Mouse (Mus musculus) midbrain, embryonic 15.5 days (tissue): ENCODE results near the gene Ccr2. TPM values are rescaled to one million over a fixed set of nuclear protein-coding genes. Genes with fewer than 3 reads are reported as not detected.

ENCODE experiments used
- ATAC-seq: fragments of 200-750 bp; cut with Nextera tagmentation; replicated peaks from 2 replicates; pipeline ENCODE4 v1.8.0; 2017; ENCODE audit warnings: moderate TSS enrichment
- H3K27ac ChIP-seq: fragments of 300-500 bp; sonication (generic); 2 replicates; pipeline ENCODE4 v1.5.1; 2015; ENCODE audit warnings: mild to moderate bottlenecking, inconsistent platforms
- H3K27me3 ChIP-seq: fragments of 300-500 bp; sonication (generic); replicated peaks from 2 replicates; pipeline ENCODE4 v1.6.1; 2015; ENCODE audit warnings: inconsistent platforms
- H3K36me3 ChIP-seq: fragments of 300-500 bp; sonication (generic); replicated peaks from 2 replicates; pipeline ENCODE4 v1.6.1; 2015; ENCODE audit warnings: inconsistent platforms
- H3K4me1 ChIP-seq: fragments of 300-500 bp; sonication (generic); 2 replicates; pipeline ENCODE4 v1.6.1; 2015; ENCODE audit warnings: inconsistent platforms
- H3K4me2 ChIP-seq: fragments of 300-500 bp; sonication (generic); 2 replicates; pipeline ENCODE4 v1.6.1; 2015; ENCODE audit warnings: inconsistent platforms, mild to moderate bottlenecking, moderate library complexity
- H3K4me3 ChIP-seq: fragments of 300-500 bp; sonication (generic); 2 replicates; pipeline ENCODE4 v1.5.1; 2015; ENCODE audit warnings: mild to moderate bottlenecking, inconsistent platforms
- H3K9ac ChIP-seq: fragments of 300-500 bp; sonication (generic); 2 replicates; pipeline ENCODE4 v1.6.1; 2015; ENCODE audit warnings: mild to moderate bottlenecking, inconsistent platforms
- H3K9me3 ChIP-seq: fragments of 300-500 bp; sonication (generic); 2 replicates; pipeline ENCODE4 v1.6.1; 2016; ENCODE audit warnings: inconsistent platforms
- WGBS: fragments of 180-500 bp; shearing (Covaris S2); methylation state at CpG from one replicate; pipeline ENCODE4 v1.1.7; 2015; ENCODE audit warnings: mixed read lengths; 5-methylcytosine and 5-hydroxymethylcytosine counted together
- polyA plus RNA-seq: library from polyadenylated mRNA; unstranded; fragments of >200 nt; fragmentation: Nextera tagmentation; extraction: Ambion mirVana; gene quantifications from 2 replicates; pipeline ENCODE4 v1.2.1, GENCODE M21; 2015

Ccr2 gene
- polyA plus RNA-seq, 1 experiment from 2014 or later, result 0.32 TPM

DNA sequence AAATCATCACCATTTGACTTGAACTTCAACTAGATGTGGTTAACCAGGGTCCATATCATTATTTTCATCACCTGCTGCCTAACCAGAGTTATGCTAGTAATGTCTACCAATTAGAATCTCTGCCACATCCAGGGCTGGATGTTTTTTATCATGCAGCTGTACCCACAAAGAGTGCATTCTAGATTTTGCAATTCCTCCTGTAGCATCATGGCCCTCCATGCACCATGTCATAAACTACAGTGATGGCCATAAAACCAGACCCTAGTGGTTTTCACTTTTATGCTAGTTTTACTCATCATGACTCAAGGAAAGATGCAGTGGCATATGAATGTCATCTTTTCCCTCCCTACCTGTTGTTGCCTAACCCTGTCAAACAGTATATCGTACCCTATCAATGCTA is 2.6 kb upstream of the Ccr2 start:
- Histone ChIP-seq H3K27ac (no peak overlapping the region), H3K36me3 (no peaks in the 10 kb centered on the region), H3K4me2 (no peak overlapping the region), H3K4me3 (no peak overlapping the region), H3K9ac (no peak overlapping the region), H3K9me3 (no peaks in the 10 kb centered on the region), H3K4me1 (no peaks in the 10 kb centered on the region), H3K27me3 (no peaks in the 10 kb centered on the region)
- no peak for ATAC-seq
- 96% methylated on average over 1 of the region's 1 CpGs for WGBS

DNA sequence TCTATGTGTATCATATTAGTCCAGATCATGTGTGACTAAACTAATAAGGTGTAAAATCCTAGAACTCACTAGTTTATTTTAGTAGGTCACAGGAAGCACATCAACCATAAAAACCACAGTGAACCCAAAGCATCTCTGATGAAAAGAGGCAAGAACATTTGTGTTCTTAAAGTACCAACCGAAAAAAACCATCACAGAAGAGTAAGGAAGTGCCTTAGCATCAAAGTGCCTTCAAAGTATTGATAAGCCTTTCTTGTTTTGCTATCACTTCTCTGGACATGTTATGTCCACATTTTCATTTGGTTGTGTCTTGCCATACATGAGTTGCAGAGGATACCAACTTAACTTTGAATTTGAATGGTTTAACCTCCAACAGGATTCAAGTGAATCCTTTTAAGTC is 1.4 kb upstream of the Ccr2 start:
- no peaks in the 10 kb centered on the region for H3K4me1 ChIP-seq
- no peaks in the 10 kb centered on the region for H3K36me3 ChIP-seq
- no peak overlapping the region for H3K9ac ChIP-seq
- no peaks in the 10 kb centered on the region for H3K9me3 ChIP-seq
- H3K4me2 ChIP-seq, result no peak overlapping the region
- H3K4me3 ChIP-seq, result no peak overlapping the region
- no peak overlapping the region for H3K27ac ChIP-seq
- no peaks in the 10 kb centered on the region for H3K27me3 ChIP-seq
- no peak for ATAC-seq
- WGBS, result 85% methylated on average over 1 of the region's 1 CpGs

DNA sequence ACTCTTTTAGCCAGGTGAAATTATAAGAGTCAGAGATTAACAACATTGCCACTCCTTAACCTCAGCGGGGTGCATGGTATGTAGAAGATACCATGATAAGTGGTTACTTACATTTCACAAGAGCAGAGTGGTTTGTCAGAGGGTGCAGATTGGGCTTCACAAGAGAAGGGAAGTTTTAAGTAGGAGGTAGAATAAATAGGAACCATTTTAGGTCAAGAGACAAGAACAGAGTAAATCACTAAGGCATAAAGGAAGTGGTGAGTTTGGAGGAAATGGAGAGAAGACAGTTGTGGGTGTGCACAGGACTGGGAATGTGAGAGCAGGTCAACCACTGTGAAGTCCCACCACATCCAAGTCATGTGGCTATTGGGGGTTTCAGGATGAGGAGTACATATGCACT is 1.4 kb downstream of the Ccr2 start:
- ATAC-seq, result no peak
- H3K27me3 ChIP-seq, result no peaks in the 10 kb centered on the region
- H3K9me3 ChIP-seq, result no peaks in the 10 kb centered on the region
- H3K36me3 ChIP-seq, result no peaks in the 10 kb centered on the region
- no peak overlapping the region for H3K9ac ChIP-seq
- H3K27ac ChIP-seq, result no peak overlapping the region
- no peak overlapping the region for H3K4me2 ChIP-seq
- WGBS, result 77% methylated on average over 1 of the region's 1 CpGs
- H3K4me3 ChIP-seq, result no peak overlapping the region
- no peaks in the 10 kb centered on the region for H3K4me1 ChIP-seq

DNA sequence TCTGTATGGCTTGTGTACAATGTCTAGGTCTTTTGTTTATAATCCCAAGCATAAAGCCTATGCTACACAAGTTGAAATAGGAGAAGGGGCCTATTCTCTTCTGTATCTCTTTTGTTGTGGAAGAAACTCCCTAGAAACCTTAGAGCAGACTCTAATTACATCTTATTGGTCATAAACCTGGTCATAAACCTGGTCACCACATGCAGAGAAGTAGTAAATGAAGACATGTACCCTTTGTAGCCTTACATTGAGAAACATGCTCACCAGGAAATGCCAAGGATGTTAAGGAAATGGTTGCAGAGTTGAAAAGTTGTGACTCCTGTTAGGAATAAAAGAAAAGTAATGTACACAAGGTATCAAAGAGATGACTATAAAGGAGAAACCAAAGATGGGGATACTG is 3.4 kb downstream of the Ccr2 start:
- no peak overlapping the region for H3K4me2 ChIP-seq

DNA sequence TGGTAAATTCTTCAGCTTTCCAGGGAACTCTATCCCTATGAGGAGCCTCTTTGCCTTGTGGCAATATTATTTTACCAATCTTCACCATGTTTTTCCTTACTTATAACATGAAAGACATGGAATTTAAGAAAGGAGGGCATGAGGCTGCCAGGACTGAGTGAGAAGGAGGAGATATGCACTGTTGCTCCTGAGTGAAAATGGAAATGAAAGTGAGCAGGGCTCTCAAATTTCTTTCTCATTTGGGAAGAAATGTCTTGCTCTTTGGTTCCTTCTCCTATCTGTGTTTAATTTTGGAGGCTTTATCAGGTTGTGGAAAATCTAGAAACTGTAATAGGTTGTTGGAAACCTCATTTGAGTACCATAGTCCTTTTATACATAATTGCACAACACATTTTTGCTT is 5.5 kb downstream of the Ccr2 start:
- no peak overlapping the region for H3K27ac ChIP-seq
- ATAC-seq, result no peak
- H3K36me3 ChIP-seq, result no peaks in the 10 kb centered on the region
- H3K4me3 ChIP-seq, result no peak overlapping the region
- H3K4me1 ChIP-seq, result no peaks in the 10 kb centered on the region
- no peak overlapping the region for H3K9ac ChIP-seq
- H3K4me2 ChIP-seq, result no peak overlapping the region
- no peaks in the 10 kb centered on the region for H3K9me3 ChIP-seq
- H3K27me3 ChIP-seq, result no peaks in the 10 kb centered on the region

More for the DNA sequence above, 3.4 kb downstream of the Ccr2 start:
- Histone ChIP-seq H3K9ac (no peak overlapping the region), H3K27ac (no peak overlapping the region), H3K4me1 (no peaks in the 10 kb centered on the region), H3K27me3 (no peaks in the 10 kb centered on the region), H3K4me3 (no peak overlapping the region), H3K36me3 (no peaks in the 10 kb centered on the region), H3K9me3 (no peaks in the 10 kb centered on the region)
- no peak for ATAC-seq

DNA sequence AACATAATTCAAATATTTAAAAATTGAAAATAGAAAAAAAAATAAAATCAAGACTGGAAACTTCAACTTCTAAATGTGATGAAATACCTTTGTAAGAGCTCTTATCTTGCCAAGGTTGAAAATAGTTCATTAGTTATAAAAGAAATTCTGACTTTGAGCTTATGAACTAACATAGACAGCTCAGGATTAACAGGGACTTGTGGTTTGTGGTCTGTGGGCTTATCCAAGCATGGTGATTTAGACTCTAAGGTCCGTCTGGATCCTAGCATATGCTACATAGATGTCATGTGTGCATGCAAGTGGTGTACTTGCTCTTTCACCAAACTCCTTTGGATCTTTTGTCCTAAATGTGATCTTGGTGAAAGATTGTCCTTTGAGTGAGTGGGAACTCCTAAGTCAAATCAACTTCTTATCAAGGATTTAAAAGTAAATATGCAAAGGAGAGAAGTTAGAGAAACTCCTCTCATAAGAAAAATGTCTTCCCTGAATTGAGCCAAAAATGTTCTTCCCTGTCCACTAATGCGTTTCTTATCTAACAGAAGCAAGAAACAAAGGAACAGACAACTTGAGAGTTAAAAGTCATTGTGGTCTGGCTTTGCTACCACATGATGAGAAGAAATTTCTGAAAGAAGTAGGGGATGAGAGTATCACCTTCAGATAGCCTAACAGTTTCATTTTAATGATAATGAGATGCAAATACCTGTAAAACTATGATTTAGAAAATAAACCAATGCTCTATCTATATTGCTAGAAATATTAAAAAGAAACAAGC is 6.8 kb downstream of the Ccr2 start:
- Histone ChIP-seq H3K9me3 (no peaks in the 10 kb centered on the region), H3K27ac (no peak overlapping the region), H3K27me3 (no peaks in the 10 kb centered on the region), H3K4me3 (no peak overlapping the region), H3K4me1 (no peaks in the 10 kb centered on the region), H3K9ac (no peak overlapping the region), H3K4me2 (no peak overlapping the region), H3K36me3 (no peaks in the 10 kb centered on the region)
- WGBS, result 75% methylated on average over 2 of the region's 2 CpGs
- ATAC-seq, result no peak

DNA sequence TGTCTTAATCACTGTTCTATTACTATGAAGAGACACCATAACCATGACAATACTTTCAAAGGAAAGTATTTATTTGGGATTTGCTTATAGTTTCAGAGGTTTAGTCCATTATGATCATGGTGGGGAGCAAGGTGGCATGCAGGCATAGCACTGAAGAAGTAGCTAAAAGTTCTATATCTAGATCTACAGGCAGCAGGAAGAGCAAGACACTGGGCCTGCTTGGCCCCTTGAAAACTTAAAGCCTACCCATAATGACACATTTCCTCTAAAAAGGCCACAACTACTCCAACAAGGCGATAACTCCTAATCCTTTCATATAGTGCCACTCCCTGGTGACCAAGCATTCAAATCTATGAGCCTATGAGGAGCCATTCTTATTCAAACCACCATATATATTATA is 10.2 kb downstream of the Ccr2 start:
- H3K4me1 ChIP-seq, result no peaks in the 10 kb centered on the region
- H3K36me3 ChIP-seq, result no peaks in the 10 kb centered on the region
- ATAC-seq, result no peak
- no peak overlapping the region for H3K4me3 ChIP-seq
- WGBS, result 90% methylated on average over 1 of the region's 1 CpGs
- H3K4me2 ChIP-seq, result no peak overlapping the region
- H3K9me3 ChIP-seq, result no peaks in the 10 kb centered on the region
- H3K9ac ChIP-seq, result no peak overlapping the region
- no peaks in the 10 kb centered on the region for H3K27me3 ChIP-seq
- H3K27ac ChIP-seq, result no peak overlapping the region

DNA sequence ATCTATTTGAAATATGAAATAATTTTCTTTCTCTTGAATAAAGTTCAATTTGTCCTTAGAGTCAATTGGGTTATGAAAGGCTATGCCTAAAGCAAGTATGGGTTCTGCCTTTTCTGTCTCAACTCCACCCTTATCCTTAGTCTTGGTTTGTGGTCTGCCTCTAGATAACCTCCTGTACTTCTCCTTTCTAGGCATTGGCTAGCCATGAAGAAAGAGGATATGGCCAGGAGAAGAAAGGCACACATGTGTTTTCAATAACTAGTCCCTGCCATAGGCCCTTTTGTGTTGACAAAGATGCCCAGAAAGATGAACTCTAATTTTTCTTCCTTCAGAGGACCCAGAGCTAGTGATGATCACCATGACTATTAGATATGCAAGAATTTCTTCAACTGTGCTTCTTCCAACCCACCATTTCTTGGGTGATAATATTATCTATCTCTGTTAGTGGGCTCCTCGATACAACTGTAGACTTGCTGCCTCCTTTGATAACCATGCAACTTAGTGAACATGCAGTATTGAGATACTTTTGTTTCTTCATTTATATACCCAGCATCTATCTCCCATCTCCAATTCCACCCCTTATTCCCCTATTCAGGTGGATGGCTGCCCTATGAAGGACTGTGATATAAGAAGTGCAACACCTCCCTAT is 11.0 kb downstream of the Ccr2 start:
- Histone ChIP-seq H3K4me1 (no peaks in the 10 kb centered on the region), H3K27me3 (no peaks in the 10 kb centered on the region), H3K4me3 (no peak overlapping the region), H3K9ac (no peak overlapping the region), H3K27ac (no peak overlapping the region), H3K36me3 (no peaks in the 10 kb centered on the region), H3K4me2 (no peak overlapping the region), H3K9me3 (no peaks in the 10 kb centered on the region)
- WGBS, result 89% methylated on average over 1 of the region's 1 CpGs
- ATAC-seq, result no peak

DNA sequence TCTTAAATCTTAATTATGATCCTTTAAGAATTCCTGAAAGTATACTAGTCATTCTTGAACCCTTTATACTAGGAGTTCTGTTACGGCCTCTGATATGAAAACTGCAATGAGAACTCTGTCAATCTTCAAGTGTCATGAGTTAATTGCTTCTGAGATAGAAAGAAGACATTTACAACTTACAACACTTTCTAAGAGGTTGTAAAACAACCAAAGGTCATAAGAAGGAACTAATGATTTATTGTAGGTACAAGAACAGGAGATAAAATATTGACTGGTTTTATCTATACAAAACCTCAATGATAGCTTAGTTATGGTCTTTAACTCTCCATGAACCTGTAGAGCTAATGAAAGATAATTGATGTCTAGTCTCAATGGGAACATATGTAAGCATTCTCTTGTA is 12.0 kb downstream of the Ccr2 start:
- no peaks in the 10 kb centered on the region for H3K9me3 ChIP-seq
- H3K36me3 ChIP-seq, result no peaks in the 10 kb centered on the region
- no peaks in the 10 kb centered on the region for H3K27me3 ChIP-seq
- H3K9ac ChIP-seq, result no peak overlapping the region
- WGBS, result 98% methylated on average over 1 of the region's 1 CpGs
- H3K27ac ChIP-seq, result no peak overlapping the region
- no peak for ATAC-seq
- H3K4me2 ChIP-seq, result no peak overlapping the region
- no peaks in the 10 kb centered on the region for H3K4me1 ChIP-seq
- H3K4me3 ChIP-seq, result no peak overlapping the region

DNA sequence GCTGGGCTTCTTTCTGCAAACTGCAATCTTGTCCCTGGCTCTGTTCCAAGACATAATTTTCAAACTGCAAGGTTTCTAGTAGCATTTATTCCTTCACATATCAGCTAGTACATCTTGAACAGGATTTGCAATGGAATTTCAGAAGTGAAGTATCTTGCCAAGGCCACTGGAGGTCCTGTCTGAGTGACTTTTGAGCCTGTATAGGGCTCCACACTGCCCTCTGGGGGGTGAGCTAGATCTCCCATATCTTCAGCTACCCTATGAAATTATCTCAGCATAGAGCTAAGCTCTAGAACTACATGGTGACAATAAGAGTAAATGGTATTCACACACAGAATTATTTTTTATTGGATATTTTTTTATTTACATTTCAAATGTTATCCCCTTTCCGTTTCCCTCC is 16.7 kb downstream of the Ccr2 start:
- Histone ChIP-seq H3K9me3 (no peaks in the 10 kb centered on the region), H3K4me1 (no peaks in the 10 kb centered on the region), H3K4me2 (no peak overlapping the region), H3K4me3 (no peak overlapping the region), H3K27me3 (no peaks in the 10 kb centered on the region), H3K9ac (no peak overlapping the region), H3K27ac (no peak overlapping the region), H3K36me3 (no peaks in the 10 kb centered on the region)
- ATAC-seq, result no peak
- WGBS, result 85% methylated on average over 1 of the region's 1 CpGs

DNA sequence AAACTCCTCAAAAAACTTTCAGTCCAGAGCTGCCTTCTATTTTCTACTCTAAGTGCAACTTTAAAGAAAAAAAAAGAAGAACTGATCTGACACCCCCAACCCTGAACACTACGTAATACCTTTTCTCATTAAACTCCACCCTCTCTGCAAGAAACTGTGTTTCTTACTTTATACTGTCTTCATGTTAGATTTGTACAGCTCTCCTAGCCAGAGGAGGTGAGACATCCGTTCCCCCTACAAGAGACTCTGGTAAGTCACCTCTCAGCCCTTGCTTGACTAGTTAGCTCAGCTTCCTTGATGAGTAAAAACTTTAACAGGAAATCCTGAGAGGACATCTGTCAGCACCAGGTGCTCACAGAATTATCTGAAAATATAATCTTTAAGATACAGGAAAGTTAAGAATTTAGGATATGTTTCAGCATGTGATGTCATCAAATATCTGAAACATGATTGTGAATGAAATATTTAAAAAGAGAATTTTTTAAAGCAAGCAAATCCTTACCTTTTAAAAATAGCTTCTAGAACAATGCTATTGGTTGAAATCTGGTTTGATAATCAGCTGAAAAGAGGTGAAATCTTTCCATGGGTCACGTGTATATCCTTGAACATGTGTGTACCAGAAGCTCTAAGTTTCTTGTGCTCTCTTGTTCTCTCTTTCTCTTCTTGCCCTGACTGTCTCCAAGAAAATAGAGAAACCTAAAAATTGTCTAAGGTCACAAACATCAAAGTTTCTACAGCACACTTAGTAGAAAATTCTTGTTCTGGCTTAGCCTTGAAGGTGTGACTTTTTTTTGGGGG is 19.8 kb downstream of the Ccr2 start, which contains the start of gene Ccr5:
TSS of gene Ccr5 (plus strand) at position 157 of the 798 bp plus-strand sequence.
- H3K9ac ChIP-seq, result no peak within 1 kb of the TSS
- H3K4me1 ChIP-seq, result no peaks in the 10 kb centered on the region
- H3K27me3 ChIP-seq, result no peaks in the 10 kb centered on the region
- H3K27ac ChIP-seq, result no peak within 1 kb of the TSS
- H3K4me3 ChIP-seq, result no peak within 1 kb of the TSS
- no peaks in the 10 kb centered on the region for H3K9me3 ChIP-seq
- no peak for ATAC-seq
- 81% methylated on average over 3 of the region's 3 CpGs for WGBS
- no peaks in the 10 kb centered on the region for H3K36me3 ChIP-seq
- H3K4me2 ChIP-seq, result no peak within 1 kb of the TSS

DNA sequence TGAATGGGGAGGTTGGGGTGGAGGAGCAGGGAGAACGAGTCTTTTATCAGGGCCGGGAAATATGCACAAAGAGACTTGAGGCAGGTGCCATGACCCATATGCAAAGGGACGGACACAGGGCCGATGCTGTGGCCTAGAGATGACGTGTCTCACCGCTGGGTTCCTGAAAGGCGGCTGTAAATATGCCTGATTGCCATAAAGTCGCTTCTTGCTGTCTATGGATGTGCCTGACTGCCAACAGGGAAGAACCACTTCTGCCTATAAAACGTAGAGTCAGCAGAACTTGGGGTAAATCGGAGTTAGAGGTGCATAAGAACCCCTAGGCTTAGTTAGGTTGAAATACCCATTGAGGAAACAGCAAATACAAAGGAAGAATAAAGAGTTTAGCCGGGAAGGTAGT is 23.8 kb downstream of the Ccr2 start:
- H3K4me3 ChIP-seq, result no peak overlapping the region

More for the DNA sequence above, 23.8 kb downstream of the Ccr2 start:
- H3K36me3 ChIP-seq, result no peaks in the 10 kb centered on the region
- 80% methylated on average over 11 of the region's 11 CpGs for WGBS
- no peak overlapping the region for H3K9ac ChIP-seq
- H3K27me3 ChIP-seq, result no peaks in the 10 kb centered on the region
- H3K4me1 ChIP-seq, result no peaks in the 10 kb centered on the region
- no peaks in the 10 kb centered on the region for H3K9me3 ChIP-seq
- H3K4me2 ChIP-seq, result no peak overlapping the region
- no peak overlapping the region for H3K27ac ChIP-seq
- no peak for ATAC-seq
